Mouse (Mus musculus): ENCODE data around the gene Nav1.

Gene Nav1

GRCm38 (mm10) chr1:135429901-135430668 is 177.0 kb downstream of the Nav1 start, which contains the start of gene Ipo9:
Gene Ipo9, minus strand, starts transcription at chr1:135430499.
- DNase-seq, result peak; percentile 90

DNA sequence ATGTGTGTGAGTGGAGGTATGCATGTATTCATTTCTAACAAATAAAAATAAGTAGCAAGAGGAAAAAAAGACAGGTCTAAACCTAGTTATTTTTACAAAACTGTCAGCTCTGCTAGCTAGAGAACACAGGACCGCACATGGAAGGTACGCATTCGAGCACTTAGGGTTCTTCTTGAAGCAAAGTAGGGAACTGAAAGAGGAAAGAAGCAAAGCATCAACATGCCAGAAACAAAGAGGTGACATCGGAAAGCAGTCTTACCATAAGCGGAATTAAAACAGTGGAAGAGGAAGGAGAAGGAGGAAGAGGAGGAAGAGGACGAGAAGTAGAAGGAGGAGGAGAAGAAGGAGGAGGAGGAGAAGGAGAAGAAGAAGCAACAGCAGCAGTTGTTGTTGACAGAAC is 179.7 kb downstream of the Nav1 start:
- no peak for DNase-seq

GRCm38 (mm10) chr1:135426645-135427044 is 180.4 kb downstream of the Nav1 start:
- DNase-seq, result no peak

GRCm38 (mm10) chr1:135422772-135423171 is 184.3 kb downstream of the Nav1 start:
- DNase-seq, result no peak

- DNase-seq, result no peak
Measured at GRCm38 (mm10) chr1:135413996-135414395, 193.1 kb downstream of the Nav1 start.

- no peak for DNase-seq
Measured at GRCm38 (mm10) chr1:135412130-135412529, 195.0 kb downstream of the Nav1 start.

- no peak for DNase-seq
Measured at GRCm38 (mm10) chr1:135410967-135411366, 196.1 kb downstream of the Nav1 start.

GRCm38 (mm10) chr1:135408973-135409372 is 198.1 kb downstream of the Nav1 start:
- no peak for DNase-seq

DNA sequence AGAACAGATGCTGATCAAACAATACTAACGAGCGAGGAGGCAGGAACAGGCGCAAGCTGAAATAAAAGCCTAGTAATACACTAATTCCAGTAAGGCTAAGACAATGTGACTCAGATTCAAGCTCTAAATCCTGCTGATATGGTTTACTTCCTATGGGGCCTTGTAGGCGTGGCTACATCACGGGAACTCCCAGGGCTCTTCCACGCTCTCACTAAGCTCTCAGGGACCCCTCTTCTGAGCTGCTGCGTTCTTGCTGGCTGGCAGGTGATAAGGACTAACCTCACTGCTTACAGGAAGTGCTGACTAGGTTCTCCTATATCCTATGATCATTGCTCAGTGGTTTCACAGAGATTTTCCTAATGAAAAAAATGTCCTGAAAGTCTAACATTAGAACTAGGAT is 201.7 kb downstream of the Nav1 start:
- DNase-seq, result no peak

GRCm38 (mm10) chr1:135401452-135402110 is 205.5 kb downstream of the Nav1 start:
- DNase-seq, result no peak

DNA sequence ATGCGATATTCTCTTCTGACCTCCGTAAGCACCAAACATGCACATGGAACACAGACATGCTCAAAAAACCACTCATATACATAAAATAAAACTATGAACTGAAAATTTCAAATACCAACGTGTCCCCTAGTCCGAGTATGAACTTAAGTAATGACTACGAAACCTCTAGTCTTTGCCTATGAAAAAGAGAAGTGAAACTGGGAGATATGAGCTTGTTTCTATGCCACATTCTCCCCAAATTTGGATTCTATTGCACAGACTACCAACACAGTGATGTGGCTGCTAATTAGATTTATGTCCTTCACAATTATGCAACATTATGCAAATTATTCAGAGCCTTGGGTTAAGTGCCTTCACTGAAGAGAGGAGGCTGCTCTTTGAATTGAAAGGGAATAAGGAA is 207.6 kb downstream of the Nav1 start:
- no peak for DNase-seq

DNA sequence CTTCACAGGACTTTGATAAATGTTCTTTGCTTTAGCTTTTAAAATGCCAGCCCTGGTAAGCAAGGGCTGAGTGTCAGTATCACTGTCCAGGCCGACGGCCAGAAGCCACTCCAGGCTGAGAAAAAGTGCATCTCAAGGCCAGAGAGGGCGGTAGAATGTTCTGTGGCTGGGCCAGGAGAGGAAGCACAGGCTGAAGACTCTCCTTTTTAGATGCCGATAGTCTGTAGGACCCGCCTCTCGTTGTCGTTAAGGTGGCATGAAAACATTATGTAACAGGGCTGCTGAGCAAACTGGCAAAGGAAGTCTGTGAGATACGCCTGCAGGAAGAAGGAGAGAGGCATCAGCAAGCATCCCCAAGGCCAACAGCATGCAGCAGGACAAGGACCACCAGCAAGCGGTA is 221.9 kb downstream of the Nav1 start:
- DNase-seq, result no peak

Data from thymus, postnatal 25 days (tissue).